In genomic region chr16:4267857-4268666, GRCm38 (mm10) we compare ENCODE assay signal across 7 mouse cellular contexts. TPM values are rescaled to one million over a fixed set of nuclear protein-coding genes. Genes with fewer than 3 reads are reported as not detected.
A peak's percentile ranks its signal among the peaks of the same experiment; 100 is the strongest.
DNase-seq lines count a peak whose midpoint lies in the region; ATAC-seq lines count a peak whose summit lies in the region.

No protein-coding gene starts in this region.

- peak overlapping the region; percentile 51 for H3K9ac ChIP-seq in embryonic facial prominence, embryonic 12.5 days

- H3K36me3 ChIP-seq in embryonic facial prominence, embryonic 12.5 days: no peaks in the 10 kb centered on the region

- peaks cover 5% of the 10 kb centered on the region; the same call in 1 of the 2 replicates for H3K27me3 ChIP-seq in embryonic facial prominence, embryonic 12.5 days

- peak; percentile 69 for ATAC-seq in embryonic facial prominence, embryonic 12.5 days (ENCODE audit: insufficient number of reproducible peaks, insufficient read depth, low FRiP score, low TSS enrichment)
- peak; percentile 74 for ATAC-seq in monocyte, adult 5-6 weeks (replicated peaks; ENCODE audit: insufficient number of reproducible peaks, low FRiP score, low TSS enrichment, poor library complexity, severe bottlenecking)

- no peaks in the 10 kb centered on the region for H3K9me3 ChIP-seq in embryonic facial prominence, embryonic 12.5 days

- no peak overlapping the region for H3K27ac ChIP-seq in embryonic facial prominence, embryonic 12.5 days

- 6% methylated on average over 40 of the region's 40 CpGs for WGBS in embryonic facial prominence, embryonic 12.5 days

- H3K4me3 ChIP-seq in embryonic facial prominence, embryonic 12.5 days: peak overlapping the region; percentile 31

- peak; percentile 74 to 79 for DNase-seq in adrenal gland, postnatal 4 days (ENCODE audit: low spot score in 2 of 2)
- DNase-seq in heart, adult 8-10 months (ENCODE audit: low spot score): peak; percentile 78
- peak; percentile 62 to 81 for DNase-seq in kidney, adult 8-10 months
- peak; percentile 84 for DNase-seq in liver
- DNase-seq in spleen, postnatal 36 days (ENCODE audit: low spot score in 2 of 2): peak; percentile 29 to 53

- peaks cover 10% of the 10 kb centered on the region; the same call in 1 of the 2 replicates for H3K4me1 ChIP-seq in embryonic facial prominence, embryonic 12.5 days

- peak overlapping the region; percentile 57 for H3K4me2 ChIP-seq in embryonic facial prominence, embryonic 12.5 days (replicated peaks)

RNA-seq across cellular contexts. Expression of gene Crebbp, which starts 54.3 kb away (rescaled TPM):
- total RNA-seq in adrenal gland, postnatal 4 days (2021): 10 to 100 TPM; 69.6 to 80.3 TPM
- 41.5 and 42.2 TPM in 2 replicates for polyA plus RNA-seq in embryonic facial prominence, embryonic 12.5 days (2016; fragmentation: Nextera tagmentation; extraction: Ambion mirVana)
- 10 to 100 TPM; 32.0 to 38.8 (median 35.0) TPM for total RNA-seq in heart, adult 8-10 months (2022)
- 40.6 to 106 TPM (median 47.4 TPM) in 3 replicates for total RNA-seq in monocyte, adult 5-6 weeks (2017)
